Mouse (Mus musculus) layer of hippocampus, adult 11-12 months (tissue): ENCODE results near the gene Lrrc29.

Experiments
- DNase-seq: peaks from one replicate; pipeline ENCODE4 v3.0.0; 2022; ENCODE audit warnings: low spot score

Lrrc29 gene

GRCm38 (mm10) chr8:105264024-105264982 is 61.8 kb downstream of the Lrrc29 start, which contains the start of the genes Tradd and Fbxl8:
Gene Tradd, minus strand, starts transcription at chr8:105264609.
Gene Fbxl8, plus strand, starts transcription at chr8:105264648.
- no peak for DNase-seq

- DNase-seq, result no peak
Measured at GRCm38 (mm10) chr8:105263244-105263912, 62.7 kb downstream of the Lrrc29 start.
